Mouse (Mus musculus) G1E (cell line): ENCODE measurements around the gene 5730596B20Rik.

Experiments
- CTCF ChIP-seq: IDR thresholded peaks from 2 replicates; pipeline ENCODE4 v1.5.1; 2012; ENCODE audit warnings: low read depth, low read length, inconsistent platforms, mixed read lengths
- GATA1 ChIP-seq: IDR thresholded peaks from 2 replicates; pipeline ENCODE4 v1.6.1; 2012; ENCODE audit warnings: borderline replicate concordance, low read length, inconsistent platforms, mixed read lengths
- GATA2 ChIP-seq: IDR thresholded peaks from 2 replicates; pipeline ENCODE4 v1.6.1; 2012; ENCODE audit warnings: low read depth, low read length, inconsistent platforms, borderline replicate concordance
- POLR2AphosphoS5 ChIP-seq: IDR thresholded peaks from 2 replicates; pipeline ENCODE4 v1.6.1; 2012; ENCODE audit warnings: low read depth, low read length, inconsistent platforms; ENCODE audit not compliant: insufficient replicate concordance
- TAL1 ChIP-seq: conservative IDR thresholded peaks from 2 replicates; pipeline ENCODE4 v1.6.1; 2012; ENCODE audit warnings: low read depth, low read length, inconsistent platforms, mixed read lengths

- TF ChIP-seq CTCF (no peak), GATA2 (no peak), GATA1 (no peak), TAL1 (no peak), POLR2AphosphoS5 (no peak)
These were observed 24.0 kb downstream of the 5730596B20Rik start for GRCm38 (mm10) chr6:52201269-52201668.
